Mouse (Mus musculus): ENCODE results near the gene Cobl. TPM values are rescaled to one million over a fixed set of nuclear protein-coding genes. Genes with fewer than 3 reads are reported as not detected.

The Cobl gene
- polyA plus RNA-seq, 1 experiment from 2014 or later, result 5.5 TPM

DNA sequence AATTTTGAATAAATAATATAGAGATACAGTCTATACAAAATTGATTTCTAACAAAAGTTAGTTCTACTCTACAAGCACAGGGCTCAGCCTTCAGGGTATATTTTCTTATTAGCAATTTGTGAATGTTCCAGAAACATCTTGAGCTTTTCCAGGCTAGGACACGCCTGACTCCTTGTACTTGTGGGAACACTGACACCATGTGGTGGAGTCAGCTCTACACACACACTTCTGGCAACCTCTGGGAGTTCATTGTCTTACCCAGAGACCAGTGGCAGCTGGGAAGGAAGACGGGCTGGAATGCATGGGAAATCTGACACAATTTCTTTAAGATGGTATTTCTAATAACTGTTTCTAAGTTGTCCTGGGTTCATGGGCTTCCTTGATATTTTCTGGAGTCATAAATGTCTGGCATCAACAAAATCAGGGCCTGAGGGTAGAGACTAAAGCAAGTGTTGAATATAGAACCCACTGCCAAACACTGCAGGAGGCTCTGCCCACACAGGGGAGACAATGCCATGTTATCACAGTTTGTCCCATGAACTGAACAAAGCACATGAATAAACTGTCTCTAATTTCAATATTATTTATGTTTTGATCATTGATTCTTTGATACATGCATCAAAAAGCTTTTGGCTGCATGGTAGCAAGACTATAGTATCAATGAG lies 105.3 kb downstream of the Cobl start:
- H3K4me1 ChIP-seq (ENCODE audit: control insufficient read depth, insufficient read depth, low read length), result no peaks in the 10 kb centered on the region
- H3K36me3 ChIP-seq (ENCODE audit: control insufficient read depth, insufficient read depth, low read length), result no peaks in the 10 kb centered on the region
- WGBS, result 17% methylated on average over 2 of the region's 2 CpGs
- H3K27ac ChIP-seq (ENCODE audit: low read depth, low read length), result no peak overlapping the region
- no peaks in the 10 kb centered on the region for H3K9me3 ChIP-seq (ENCODE audit: control insufficient read depth, low read length)
- ATAC-seq (ENCODE audit: low FRiP score, low TSS enrichment), result peak; percentile 92
- H3K27me3 ChIP-seq (ENCODE audit: control insufficient read depth, insufficient read depth, low read length), result no peaks in the 10 kb centered on the region
- no peak overlapping the region for H3K4me3 ChIP-seq (ENCODE audit: low read length)
- H3K4me2 ChIP-seq (replicated peaks; ENCODE audit: low read depth, low read length), result no peak overlapping the region
- H3K9ac ChIP-seq (ENCODE audit: low read depth, low read length), result no peak overlapping the region

GRCm38 (mm10) chr11:12358602-12359001 lies 106.2 kb downstream of the Cobl start:
- H3K4me3 ChIP-seq (ENCODE audit: low read length), result no peak overlapping the region
- H3K4me1 ChIP-seq (ENCODE audit: control insufficient read depth, insufficient read depth, low read length), result no peaks in the 10 kb centered on the region
- H3K36me3 ChIP-seq (ENCODE audit: control insufficient read depth, insufficient read depth, low read length), result no peaks in the 10 kb centered on the region
- H3K27ac ChIP-seq (ENCODE audit: low read depth, low read length), result no peak overlapping the region
- H3K9me3 ChIP-seq (ENCODE audit: control insufficient read depth, low read length), result no peaks in the 10 kb centered on the region
- no peak overlapping the region for H3K4me2 ChIP-seq (replicated peaks; ENCODE audit: low read depth, low read length)
- ATAC-seq (ENCODE audit: low FRiP score, low TSS enrichment), result no peak
- H3K27me3 ChIP-seq (ENCODE audit: control insufficient read depth, insufficient read depth, low read length), result no peaks in the 10 kb centered on the region
- WGBS, result 70% methylated on average over 4 of the region's 4 CpGs
- no peak overlapping the region for H3K9ac ChIP-seq (ENCODE audit: low read depth, low read length)

- Histone ChIP-seq H3K36me3 (ENCODE audit: control insufficient read depth, insufficient read depth, low read length) (no peaks in the 10 kb centered on the region), H3K27ac (ENCODE audit: low read depth, low read length) (no peak overlapping the region), H3K4me3 (ENCODE audit: low read length) (no peak overlapping the region), H3K9me3 (ENCODE audit: control insufficient read depth, low read length) (no peaks in the 10 kb centered on the region), H3K27me3 (ENCODE audit: control insufficient read depth, insufficient read depth, low read length) (no peaks in the 10 kb centered on the region), H3K4me2 (replicated peaks; ENCODE audit: low read depth, low read length) (no peak overlapping the region), H3K4me1 (ENCODE audit: control insufficient read depth, insufficient read depth, low read length) (no peaks in the 10 kb centered on the region), H3K9ac (ENCODE audit: low read depth, low read length) (no peak overlapping the region)
- WGBS, result 73% methylated on average over 3 of the region's 3 CpGs
- ATAC-seq (ENCODE audit: low FRiP score, low TSS enrichment), result no peak
These were observed 109.1 kb downstream of the Cobl start for GRCm38 (mm10) chr11:12355681-12356080.

- H3K36me3 ChIP-seq (ENCODE audit: control insufficient read depth, insufficient read depth, low read length), result no peaks in the 10 kb centered on the region
- H3K9me3 ChIP-seq (ENCODE audit: control insufficient read depth, low read length), result no peaks in the 10 kb centered on the region
- no peaks in the 10 kb centered on the region for H3K4me1 ChIP-seq (ENCODE audit: control insufficient read depth, insufficient read depth, low read length)
- H3K4me2 ChIP-seq (replicated peaks; ENCODE audit: low read depth, low read length), result no peak overlapping the region
- H3K4me3 ChIP-seq (ENCODE audit: low read length), result no peak overlapping the region
- ATAC-seq (ENCODE audit: low FRiP score, low TSS enrichment), result peak; percentile 62; the same call in 1 of the 2 replicates
- H3K9ac ChIP-seq (ENCODE audit: low read depth, low read length), result no peak overlapping the region
- H3K27me3 ChIP-seq (ENCODE audit: control insufficient read depth, insufficient read depth, low read length), result no peaks in the 10 kb centered on the region
- WGBS, result 15% methylated on average over 3 of the region's 3 CpGs
- peak overlapping the region; percentile 6; the same call in 1 of the 2 replicates for H3K27ac ChIP-seq (ENCODE audit: low read depth, low read length)
These were observed 113.7 kb downstream of the Cobl start for GRCm38 (mm10) chr11:12350986-12351546.

- Histone ChIP-seq H3K4me1 (ENCODE audit: control insufficient read depth, insufficient read depth, low read length) (no peaks in the 10 kb centered on the region), H3K9me3 (ENCODE audit: control insufficient read depth, low read length) (no peaks in the 10 kb centered on the region), H3K36me3 (ENCODE audit: control insufficient read depth, insufficient read depth, low read length) (no peaks in the 10 kb centered on the region), H3K4me2 (replicated peaks; ENCODE audit: low read depth, low read length) (no peak overlapping the region), H3K4me3 (ENCODE audit: low read length) (no peak overlapping the region), H3K27ac (ENCODE audit: low read depth, low read length) (no peak overlapping the region), H3K9ac (ENCODE audit: low read depth, low read length) (no peak overlapping the region), H3K27me3 (ENCODE audit: control insufficient read depth, insufficient read depth, low read length) (no peaks in the 10 kb centered on the region)
- 78% methylated on average over 1 of the region's 1 CpGs for WGBS
- ATAC-seq (ENCODE audit: low FRiP score, low TSS enrichment), result no peak
These were observed 114.7 kb downstream of the Cobl start for GRCm38 (mm10) chr11:12350086-12350485.

GRCm38 (mm10) chr11:12346486-12346885 lies 118.3 kb downstream of the Cobl start:
- WGBS, result 79% methylated on average over 2 of the region's 2 CpGs
- Histone ChIP-seq H3K27ac (ENCODE audit: low read depth, low read length) (no peak overlapping the region), H3K4me1 (ENCODE audit: control insufficient read depth, insufficient read depth, low read length) (no peaks in the 10 kb centered on the region), H3K36me3 (ENCODE audit: control insufficient read depth, insufficient read depth, low read length) (no peaks in the 10 kb centered on the region), H3K27me3 (ENCODE audit: control insufficient read depth, insufficient read depth, low read length) (no peaks in the 10 kb centered on the region), H3K9me3 (ENCODE audit: control insufficient read depth, low read length) (no peaks in the 10 kb centered on the region), H3K9ac (ENCODE audit: low read depth, low read length) (no peak overlapping the region), H3K4me3 (ENCODE audit: low read length) (no peak overlapping the region), H3K4me2 (replicated peaks; ENCODE audit: low read depth, low read length) (no peak overlapping the region)
- ATAC-seq (ENCODE audit: low FRiP score, low TSS enrichment), result no peak

- 84% methylated on average over 4 of the region's 4 CpGs for WGBS
- no peaks in the 10 kb centered on the region for H3K9me3 ChIP-seq (ENCODE audit: control insufficient read depth, low read length)
These were observed 121.1 kb downstream of the Cobl start for GRCm38 (mm10) chr11:12343686-12344085.

DNA sequence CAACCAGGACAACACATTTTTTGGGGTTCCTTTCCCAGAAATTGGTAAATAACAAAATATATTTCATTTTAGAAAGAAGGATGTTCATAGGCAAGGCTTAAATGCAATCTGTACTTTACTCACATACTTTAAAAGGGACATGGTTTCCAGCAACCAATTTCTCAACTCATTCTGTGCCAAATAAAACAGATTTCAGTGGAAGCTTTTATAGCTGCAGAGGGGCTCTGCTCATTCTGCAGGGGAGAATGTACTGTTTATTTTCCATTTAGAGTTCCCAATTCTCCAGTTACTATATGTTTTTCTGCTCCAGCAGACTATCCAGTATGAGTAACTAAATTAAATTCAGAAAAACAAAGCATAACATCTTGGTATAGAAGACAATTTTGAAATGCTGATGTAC lies 124.1 kb downstream of the Cobl start:
- no peak overlapping the region for H3K9ac ChIP-seq (ENCODE audit: low read depth, low read length)
- H3K27ac ChIP-seq (ENCODE audit: low read depth, low read length), result no peak overlapping the region
- H3K36me3 ChIP-seq (ENCODE audit: control insufficient read depth, insufficient read depth, low read length), result no peaks in the 10 kb centered on the region
- H3K4me1 ChIP-seq (ENCODE audit: control insufficient read depth, insufficient read depth, low read length), result no peaks in the 10 kb centered on the region
- no peak overlapping the region for H3K4me3 ChIP-seq (ENCODE audit: low read length)
- no peaks in the 10 kb centered on the region for H3K27me3 ChIP-seq (ENCODE audit: control insufficient read depth, insufficient read depth, low read length)
- H3K9me3 ChIP-seq (ENCODE audit: control insufficient read depth, low read length), result no peaks in the 10 kb centered on the region
- H3K4me2 ChIP-seq (replicated peaks; ENCODE audit: low read depth, low read length), result no peak overlapping the region
- ATAC-seq (ENCODE audit: low FRiP score, low TSS enrichment), result no peak

More at GRCm38 (mm10) chr11:12343686-12344085, 121.1 kb downstream of the Cobl start:
- Histone ChIP-seq H3K27ac (ENCODE audit: low read depth, low read length) (no peak overlapping the region), H3K4me3 (ENCODE audit: low read length) (no peak overlapping the region), H3K27me3 (ENCODE audit: control insufficient read depth, insufficient read depth, low read length) (no peaks in the 10 kb centered on the region), H3K4me2 (replicated peaks; ENCODE audit: low read depth, low read length) (no peak overlapping the region), H3K36me3 (ENCODE audit: control insufficient read depth, insufficient read depth, low read length) (no peaks in the 10 kb centered on the region), H3K9ac (ENCODE audit: low read depth, low read length) (no peak overlapping the region), H3K4me1 (ENCODE audit: control insufficient read depth, insufficient read depth, low read length) (no peaks in the 10 kb centered on the region)
- no peak for ATAC-seq (ENCODE audit: low FRiP score, low TSS enrichment)

GRCm38 (mm10) chr11:12336145-12336544 lies 128.6 kb downstream of the Cobl start:
- Histone ChIP-seq H3K36me3 (ENCODE audit: control insufficient read depth, insufficient read depth, low read length) (no peaks in the 10 kb centered on the region), H3K9ac (ENCODE audit: low read depth, low read length) (no peak overlapping the region), H3K27me3 (ENCODE audit: control insufficient read depth, insufficient read depth, low read length) (no peaks in the 10 kb centered on the region), H3K4me3 (ENCODE audit: low read length) (no peak overlapping the region), H3K9me3 (ENCODE audit: control insufficient read depth, low read length) (no peaks in the 10 kb centered on the region), H3K4me1 (ENCODE audit: control insufficient read depth, insufficient read depth, low read length) (peaks cover 9% of the 10 kb centered on the region; the same call in 1 of the 2 replicates), H3K27ac (ENCODE audit: low read depth, low read length) (peak overlapping the region; percentile 24; the same call in 1 of the 2 replicates), H3K4me2 (replicated peaks; ENCODE audit: low read depth, low read length) (no peak overlapping the region)
- 56% methylated on average over 12 of the region's 12 CpGs for WGBS
- ATAC-seq (ENCODE audit: low FRiP score, low TSS enrichment), result peak; percentile 79; the same call in 1 of the 2 replicates

Measured in kidney, embryonic 14.5 days (tissue).